Mouse (Mus musculus) skeletal muscle tissue, postnatal 0 days (tissue): Measurements from ENCODE around the gene Dock10. TPM values are rescaled to one million over a fixed set of nuclear protein-coding genes. Genes with fewer than 3 reads are reported as not detected.

ENCODE experiments used
- polyA plus RNA-seq: library from polyadenylated mRNA; unstranded; fragments of >200 nt; fragmentation: Nextera tagmentation; extraction: Ambion mirVana; gene quantifications from 2 replicates; pipeline ENCODE4 v1.2.1, GENCODE M21; 2015

The Dock10 gene
- polyA plus RNA-seq, result 4.6 and 5.1 TPM in 2 replicates

DNA sequence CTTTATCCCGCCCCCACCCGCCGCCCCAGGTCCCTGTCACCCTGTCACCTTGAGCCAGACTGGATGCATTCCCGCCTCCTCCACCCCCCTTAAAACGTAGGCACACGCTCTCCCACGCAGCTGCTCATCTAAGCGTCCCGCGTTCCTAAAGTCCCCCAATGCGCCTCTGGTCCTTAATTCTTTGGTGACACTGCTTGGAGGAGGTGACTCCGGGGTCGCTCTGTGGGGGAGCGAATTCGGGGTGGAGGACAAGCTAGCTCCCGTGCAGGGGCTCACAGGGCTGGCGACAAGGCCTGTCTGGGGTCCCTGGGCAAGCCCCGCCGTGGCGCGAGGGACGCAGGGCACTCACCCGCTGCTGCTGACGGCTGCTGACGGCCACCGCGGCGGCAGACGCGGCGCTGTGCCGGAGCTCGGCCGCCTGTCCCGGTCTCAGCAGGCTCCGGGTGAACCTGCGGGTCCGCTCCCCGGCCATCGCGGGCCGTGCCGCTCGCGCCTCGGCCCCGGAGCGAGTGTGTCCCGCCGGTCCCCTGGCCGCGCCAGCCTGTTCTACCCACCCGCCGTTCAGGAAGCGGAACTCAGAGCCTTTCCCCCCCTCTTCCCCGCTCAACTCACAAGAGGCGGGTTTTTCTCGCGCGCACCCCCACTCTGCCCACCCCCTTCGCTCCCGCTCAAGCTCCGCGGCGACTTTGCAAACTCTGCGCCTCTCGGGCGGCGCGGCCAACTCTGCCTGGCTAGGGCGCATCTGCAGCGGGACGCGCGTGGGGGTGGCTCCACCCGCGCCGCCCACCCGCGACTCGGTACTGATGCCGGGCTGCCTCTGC lies at the start of gene Dock10:
Gene Dock10 (minus strand): TSS at position 551 of the 821 bp plus-strand sequence.

DNA sequence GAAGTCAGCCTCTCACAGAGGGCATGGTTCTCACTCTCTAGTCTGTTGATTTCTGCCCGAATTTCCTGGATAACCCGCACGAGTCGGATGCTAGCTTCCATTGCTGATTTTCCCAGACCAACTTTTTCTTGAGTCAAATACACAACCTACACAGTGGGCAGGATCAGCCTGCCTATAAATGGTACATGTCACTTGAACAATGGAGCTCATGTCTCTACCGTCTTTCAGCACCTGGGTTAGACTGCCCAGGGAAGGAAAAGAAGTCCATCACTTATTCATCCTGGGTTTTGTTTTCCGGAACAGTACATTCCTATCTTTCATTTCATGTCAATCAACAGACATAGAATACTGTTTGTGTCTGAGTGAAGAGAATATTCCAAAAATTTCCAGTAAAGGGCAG lies 297.0 kb downstream of the Dock10 start, which contains the start of gene Gm45261:
Gene Gm45261 (minus strand): TSS at position 101 of the 400 bp plus-strand sequence.

